Mouse (Mus musculus) E14TG2a.4 (cell line): Measurements from ENCODE around the gene Car4.

Experiments used
- CTCF ChIP-seq: conservative IDR thresholded peaks from 2 replicates; pipeline ENCODE4 v1.5.1; 2014; ENCODE audit warnings: low read length
- NANOG ChIP-seq: IDR thresholded peaks from 2 replicates; pipeline ENCODE4 v1.6.1; 2014; ENCODE audit warnings: borderline replicate concordance, low read length, mixed read lengths

DNA sequence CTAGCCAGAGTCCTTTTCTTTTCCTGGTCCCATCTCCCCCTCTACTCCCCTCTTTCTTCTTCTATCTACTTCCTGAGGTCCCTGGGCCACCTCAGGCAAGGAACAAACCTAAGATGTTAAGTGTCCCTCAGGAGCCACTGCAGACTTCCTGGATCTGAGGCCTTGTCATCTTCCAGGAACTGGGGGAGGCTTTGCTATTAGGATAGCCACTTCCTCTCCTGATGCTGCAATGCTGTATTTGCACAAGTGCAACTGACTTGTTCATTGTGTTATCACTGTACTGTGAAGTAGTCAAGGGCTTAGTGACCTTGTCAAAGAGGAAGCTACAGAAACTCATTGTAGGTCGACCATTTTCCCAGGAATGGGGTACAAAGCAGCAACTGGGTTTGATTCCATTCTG is 21.8 kb downstream of the Car4 start:
- TF ChIP-seq CTCF (no peak), NANOG (no peak)
